Mouse (Mus musculus): Measurements from ENCODE around the gene Vax2. TPM values are rescaled to one million over a fixed set of nuclear protein-coding genes. Genes with fewer than 3 reads are reported as not detected.
A peak's percentile ranks its signal among the peaks of the same experiment; 100 is the strongest.

The Vax2 gene
- total and polyA plus RNA-seq, 2 experiments from 2014 or later = not detected

DNA sequence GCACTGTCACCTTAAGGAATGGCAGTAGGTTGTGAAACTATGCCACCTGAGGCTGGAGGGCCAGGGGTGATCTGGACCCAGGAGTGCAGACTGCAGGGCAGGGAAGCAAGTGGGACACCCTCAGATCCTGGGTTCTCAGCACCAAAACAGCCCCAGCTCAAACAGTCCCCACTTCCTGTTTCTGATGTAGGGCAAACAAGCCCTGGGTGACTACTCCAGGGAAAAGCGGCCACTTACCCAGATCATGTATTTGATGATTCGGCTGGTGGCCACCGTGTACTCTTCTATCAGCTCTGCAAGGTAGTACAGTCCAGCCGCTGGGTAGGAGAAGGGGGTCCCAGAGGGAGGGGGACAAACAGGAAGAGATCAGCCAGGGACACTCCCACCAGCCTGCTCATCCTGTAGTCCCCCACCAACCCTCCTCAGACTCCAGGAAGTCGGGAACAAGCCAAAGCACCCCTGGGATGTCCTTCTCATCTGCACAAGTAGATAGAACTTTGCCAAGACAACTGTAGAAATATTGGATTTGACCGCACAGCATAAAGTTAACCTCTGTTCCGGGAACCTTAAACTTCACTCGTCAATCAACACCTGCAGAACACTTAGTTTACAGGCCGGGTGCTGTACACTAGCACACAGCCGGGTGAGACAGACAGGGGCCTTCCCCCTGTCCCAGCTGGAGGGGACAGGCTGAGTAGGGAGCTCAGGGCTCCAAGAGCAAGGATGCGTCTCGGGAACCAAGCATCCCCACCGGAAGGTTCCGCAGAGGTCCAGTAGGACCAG is 63.9 kb downstream of the Vax2 start:
- Histone ChIP-seq H3K4me1 (ENCODE audit: insufficient read depth, low read length) (peaks cover 11% of the 10 kb centered on the region; the same call in 1 of the 2 replicates), H3K9me3 (ENCODE audit: low read length) (no peaks in the 10 kb centered on the region), H3K27ac (ENCODE audit: low read depth, low read length) (peak overlapping the region; percentile 74), H3K9ac (replicated peaks; ENCODE audit: low read length, poor library complexity, severe bottlenecking) (peak overlapping the region; percentile 82), H3K36me3 (ENCODE audit: insufficient read depth, low read length) (peaks cover 20% of the 10 kb centered on the region), H3K27me3 (ENCODE audit: insufficient read depth, low read length) (no peaks in the 10 kb centered on the region), H3K4me2 (ENCODE audit: low read depth, low read length, poor library complexity, severe bottlenecking) (peak overlapping the region; percentile 92), H3K4me3 (ENCODE audit: low read depth, low read length) (peak overlapping the region; percentile 71)
- 3% methylated on average over 14 of the region's 14 CpGs for WGBS
- ATAC-seq (ENCODE audit: low FRiP score) = no peak; the same call in 1 of the 2 replicates
- TF ChIP-seq CTCF (IDR thresholded peaks at IDR 0.05) = no peak
- DNase-seq (ENCODE audit: low spot score) = peak; percentile 9

DNA sequence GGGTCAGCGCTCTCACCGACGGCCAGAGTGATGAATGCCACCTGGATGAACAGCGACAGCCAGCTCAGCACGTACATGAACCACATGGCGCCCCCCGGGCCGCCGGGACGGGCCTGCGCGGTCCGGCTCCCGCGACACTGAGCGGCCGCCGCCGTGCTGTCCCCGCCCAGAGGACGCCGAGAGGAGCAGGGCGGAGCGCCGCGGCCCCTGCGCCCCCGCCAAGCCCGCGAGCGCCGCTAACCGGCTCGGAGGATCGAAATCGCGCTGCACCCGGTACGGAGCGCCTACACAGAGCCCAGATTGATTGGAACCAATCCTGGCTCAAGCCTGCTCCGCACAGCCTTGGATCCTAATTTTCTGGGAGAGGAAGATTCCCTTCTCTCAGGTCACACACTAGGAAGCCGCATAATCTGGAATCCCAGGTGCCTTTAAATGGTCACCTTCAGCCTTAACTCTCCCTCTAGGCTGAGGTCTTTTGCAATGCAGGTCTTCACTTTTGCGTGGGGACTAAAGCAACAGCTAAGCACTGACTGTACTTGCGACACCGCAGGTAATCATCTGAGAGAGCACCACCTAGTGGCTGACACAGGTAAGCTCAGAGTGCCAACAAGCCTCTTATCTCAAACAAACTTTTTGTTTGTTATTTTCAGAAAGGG is 64.7 kb downstream of the Vax2 start, which contains the start of gene Tex261:
TSS of gene Tex261 (minus strand) at position 176 of the 656 bp plus-strand sequence.
- H3K4me2 ChIP-seq (ENCODE audit: low read depth, low read length, poor library complexity, severe bottlenecking) = peak within 1 kb of the TSS; percentile 92
- peak within 1 kb of the TSS; percentile 82 for H3K9ac ChIP-seq (replicated peaks; ENCODE audit: low read length, poor library complexity, severe bottlenecking)
- peaks cover 11% of the 10 kb centered on the region; the same call in 1 of the 2 replicates for H3K4me1 ChIP-seq (ENCODE audit: insufficient read depth, low read length)
- no peaks in the 10 kb centered on the region for H3K9me3 ChIP-seq (ENCODE audit: low read length)
- DNase-seq (ENCODE audit: low spot score) = peak; percentile 91
- WGBS = under 1% methylated on average over 39 of the region's 45 CpGs
- peak within 1 kb of the TSS; percentile 74 for H3K27ac ChIP-seq (ENCODE audit: low read depth, low read length)
- peak within 1 kb of the TSS; percentile 71 for H3K4me3 ChIP-seq (ENCODE audit: low read depth, low read length)
- H3K36me3 ChIP-seq (ENCODE audit: insufficient read depth, low read length) = peaks cover 14% of the 10 kb centered on the region
- ATAC-seq (ENCODE audit: low FRiP score) = peak; percentile 92
- TF ChIP-seq CTCF (IDR thresholded peaks at IDR 0.05) = peak; percentile 79
- H3K27me3 ChIP-seq (ENCODE audit: insufficient read depth, low read length) = no peaks in the 10 kb centered on the region

DNA sequence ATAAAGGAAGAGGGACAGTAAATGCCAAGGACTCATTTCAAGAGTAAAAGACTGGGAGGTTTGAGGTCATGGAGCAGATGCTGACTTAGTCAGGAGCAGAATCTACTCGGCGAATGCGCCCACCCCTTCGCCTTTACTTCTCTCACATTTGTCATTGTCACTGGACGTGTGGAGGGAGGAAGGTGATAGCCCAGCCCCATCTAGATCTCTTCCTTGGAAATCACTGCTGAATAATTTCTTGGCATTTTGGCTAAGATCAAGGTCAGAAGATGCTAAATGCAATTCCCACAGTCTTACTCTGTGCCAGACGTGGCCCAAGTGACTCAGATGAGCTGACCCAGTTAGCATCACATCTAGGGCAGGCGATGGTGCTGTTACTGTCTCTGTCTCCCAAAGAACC is 67.2 kb downstream of the Vax2 start:
- ATAC-seq (ENCODE audit: low FRiP score) = no peak
- WGBS = 87% methylated on average over 7 of the region's 7 CpGs

GRCm38 (mm10) chr6:83779026-83779425 is 68.0 kb downstream of the Vax2 start:
- Histone ChIP-seq H3K9me3 (ENCODE audit: low read length) (no peaks in the 10 kb centered on the region), H3K27ac (ENCODE audit: low read depth, low read length) (no peak overlapping the region), H3K27me3 (ENCODE audit: insufficient read depth, low read length) (no peaks in the 10 kb centered on the region), H3K36me3 (ENCODE audit: insufficient read depth, low read length) (no peaks in the 10 kb centered on the region), H3K4me3 (ENCODE audit: low read depth, low read length) (no peak overlapping the region), H3K4me2 (ENCODE audit: low read depth, low read length, poor library complexity, severe bottlenecking) (no peak overlapping the region), H3K4me1 (ENCODE audit: insufficient read depth, low read length) (peaks cover 8% of the 10 kb centered on the region; the same call in 1 of the 2 replicates), H3K9ac (replicated peaks; ENCODE audit: low read length, poor library complexity, severe bottlenecking) (no peak overlapping the region)
- TF ChIP-seq CTCF (IDR thresholded peaks at IDR 0.05) = peak; percentile 84
- DNase-seq (ENCODE audit: low spot score) (peak; percentile 52), ATAC-seq (ENCODE audit: low FRiP score) (no peak)
- 7% methylated on average over 5 of the region's 5 CpGs for WGBS

More for the DNA sequence above, 67.2 kb downstream of the Vax2 start:
- Histone ChIP-seq H3K4me2 (ENCODE audit: low read depth, low read length, poor library complexity, severe bottlenecking) (no peak overlapping the region), H3K4me1 (ENCODE audit: insufficient read depth, low read length) (peaks cover 11% of the 10 kb centered on the region; the same call in 1 of the 2 replicates), H3K9me3 (ENCODE audit: low read length) (no peaks in the 10 kb centered on the region), H3K36me3 (ENCODE audit: insufficient read depth, low read length) (no peaks in the 10 kb centered on the region), H3K9ac (replicated peaks; ENCODE audit: low read length, poor library complexity, severe bottlenecking) (no peak overlapping the region), H3K27ac (ENCODE audit: low read depth, low read length) (no peak overlapping the region), H3K4me3 (ENCODE audit: low read depth, low read length) (no peak overlapping the region), H3K27me3 (ENCODE audit: insufficient read depth, low read length) (no peaks in the 10 kb centered on the region)
- no peak for DNase-seq (ENCODE audit: low spot score)
- TF ChIP-seq CTCF (IDR thresholded peaks at IDR 0.05) = no peak

- no peak overlapping the region for H3K4me2 ChIP-seq (ENCODE audit: low read depth, low read length, poor library complexity, severe bottlenecking)
- no peaks in the 10 kb centered on the region for H3K4me1 ChIP-seq (ENCODE audit: insufficient read depth, low read length)
- no peak for ATAC-seq (ENCODE audit: low FRiP score)
- H3K9ac ChIP-seq (replicated peaks; ENCODE audit: low read length, poor library complexity, severe bottlenecking) = no peak overlapping the region
- 87% methylated on average over 3 of the region's 3 CpGs for WGBS
- no peaks in the 10 kb centered on the region for H3K36me3 ChIP-seq (ENCODE audit: insufficient read depth, low read length)
- H3K4me3 ChIP-seq (ENCODE audit: low read depth, low read length) = no peak overlapping the region
- no peaks in the 10 kb centered on the region for H3K27me3 ChIP-seq (ENCODE audit: insufficient read depth, low read length)
- TF ChIP-seq CTCF (IDR thresholded peaks at IDR 0.05) = no peak
- H3K27ac ChIP-seq (ENCODE audit: low read depth, low read length) = no peak overlapping the region
- no peaks in the 10 kb centered on the region for H3K9me3 ChIP-seq (ENCODE audit: low read length)
- no peak for DNase-seq (ENCODE audit: low spot score)
Observed at GRCm38 (mm10) chr6:83786426-83786825, 75.4 kb downstream of the Vax2 start.

Other genes starting within 250 kb of the Vax2 start
- 31.4 and 55.2 TPM in 2 replicates for gene Dguok, start 204.3 kb upstream of the Vax2 start, total RNA-seq (2014; rRNA removed)
- 48.5 and 52.3 TPM in 2 replicates for gene Dguok, start 204.3 kb upstream of the Vax2 start, polyA plus RNA-seq (2015; fragmentation: Nextera tagmentation; extraction: Ambion mirVana)
- gene Actg2, start 175.0 kb upstream of the Vax2 start, total RNA-seq (2014; rRNA removed) = 1.6 and 2.0 TPM in 2 replicates
- 1.6 and 1.8 TPM in 2 replicates for gene Actg2, start 175.0 kb upstream of the Vax2 start, polyA plus RNA-seq (2015; fragmentation: Nextera tagmentation; extraction: Ambion mirVana)
- 17.4 and 18.3 TPM in 2 replicates for gene Stambp, start 138.5 kb upstream of the Vax2 start, total RNA-seq (2014; rRNA removed)
- gene Stambp, start 138.5 kb upstream of the Vax2 start, polyA plus RNA-seq (2015; fragmentation: Nextera tagmentation; extraction: Ambion mirVana) = 72.2 and 75.5 TPM in 2 replicates
- not detected in 2 replicates for gene Clec4f, start 55.1 kb upstream of the Vax2 start, total RNA-seq (2014; rRNA removed)
- 0.12 and 0.19 TPM in 2 replicates for gene Clec4f, start 55.1 kb upstream of the Vax2 start, polyA plus RNA-seq (2015; fragmentation: Nextera tagmentation; extraction: Ambion mirVana)
- gene Cd207, start 33.4 kb upstream of the Vax2 start, total RNA-seq (2014; rRNA removed) = 0.16 TPM in 1 of 2 replicates, not detected in the other
- not detected in 2 replicates for gene Cd207, start 33.4 kb upstream of the Vax2 start, polyA plus RNA-seq (2015; fragmentation: Nextera tagmentation; extraction: Ambion mirVana)
- 0.77 TPM in 1 of 2 replicates, not detected in the other for gene Atp6v1b1, start 31.7 kb downstream of the Vax2 start, total RNA-seq (2014; rRNA removed)
- gene Atp6v1b1, start 31.7 kb downstream of the Vax2 start, polyA plus RNA-seq (2015; fragmentation: Nextera tagmentation; extraction: Ambion mirVana) = 0.07 TPM in 1 of 2 replicates, not detected in the other
- not detected in 2 replicates for gene Ankrd53, start 51.4 kb downstream of the Vax2 start, total RNA-seq (2014; rRNA removed)
- 0.10 and 0.12 TPM in 2 replicates for gene Ankrd53, start 51.4 kb downstream of the Vax2 start, polyA plus RNA-seq (2015; fragmentation: Nextera tagmentation; extraction: Ambion mirVana)
- 45.8 and 54.4 TPM in 2 replicates for gene Tex261, start 64.5 kb downstream of the Vax2 start, total RNA-seq (2014; rRNA removed)
- gene Tex261, start 64.5 kb downstream of the Vax2 start, polyA plus RNA-seq (2015; fragmentation: Nextera tagmentation; extraction: Ambion mirVana) = 66.8 and 71.4 TPM in 2 replicates
- 58.1 and 60.6 TPM in 2 replicates for gene Nagk, start 83.7 kb downstream of the Vax2 start, total RNA-seq (2014; rRNA removed)
- 94.7 and 104 TPM in 2 replicates for gene Nagk, start 83.7 kb downstream of the Vax2 start, polyA plus RNA-seq (2015; fragmentation: Nextera tagmentation; extraction: Ambion mirVana)
- gene Paip2b, start 120.5 kb downstream of the Vax2 start, total RNA-seq (2014; rRNA removed) = 59.3 and 66.5 TPM in 2 replicates
- 25.9 and 26.1 TPM in 2 replicates for gene Paip2b, start 120.5 kb downstream of the Vax2 start, polyA plus RNA-seq (2015; fragmentation: Nextera tagmentation; extraction: Ambion mirVana)
- 107 and 123 TPM in 2 replicates for gene Zfp638, start 155.8 kb downstream of the Vax2 start, total RNA-seq (2014; rRNA removed)
- 47.0 and 53.8 TPM in 2 replicates for gene Zfp638, start 155.8 kb downstream of the Vax2 start, polyA plus RNA-seq (2015; fragmentation: Nextera tagmentation; extraction: Ambion mirVana)